Mouse (Mus musculus): ENCODE results near the gene Mtmr4. TPM values are rescaled to one million over a fixed set of nuclear protein-coding genes. Genes with fewer than 3 reads are reported as not detected.

The Mtmr4 gene
- polyA plus RNA-seq, 1 experiment from 2014 or later: 44.3 TPM

GRCm38 (mm10) chr11:87579713-87580112 is 12.2 kb upstream of the Mtmr4 start:
- Histone ChIP-seq H3K9ac (ENCODE audit: low read depth, low read length) (peak overlapping the region; percentile 28; the same call in 1 of the 2 replicates), H3K36me3 (ENCODE audit: control insufficient read depth, insufficient read depth, low read length) (no peaks in the 10 kb centered on the region), H3K4me3 (ENCODE audit: low read length) (no peak overlapping the region), H3K4me2 (replicated peaks; ENCODE audit: low read depth, low read length) (peak overlapping the region; percentile 92), H3K27me3 (ENCODE audit: control insufficient read depth, insufficient read depth, low read length) (no peaks in the 10 kb centered on the region), H3K27ac (ENCODE audit: low read depth, low read length) (no peak overlapping the region), H3K9me3 (ENCODE audit: control insufficient read depth, low read length) (no peaks in the 10 kb centered on the region), H3K4me1 (ENCODE audit: control insufficient read depth, insufficient read depth, low read length) (peaks cover 26% of the 10 kb centered on the region; the same call in 1 of the 2 replicates)
- 65% methylated on average over 1 of the region's 1 CpGs for WGBS
- ATAC-seq (ENCODE audit: low FRiP score, low TSS enrichment): no peak

GRCm38 (mm10) chr11:87580543-87581085 is 11.3 kb upstream of the Mtmr4 start:
- 58% methylated on average over 10 of the region's 10 CpGs for WGBS

GRCm38 (mm10) chr11:87581161-87581865 is 10.6 kb upstream of the Mtmr4 start:
- Histone ChIP-seq H3K9ac (ENCODE audit: low read depth, low read length) (no peak overlapping the region), H3K9me3 (ENCODE audit: control insufficient read depth, low read length) (no peaks in the 10 kb centered on the region), H3K27ac (ENCODE audit: low read depth, low read length) (no peak overlapping the region), H3K27me3 (ENCODE audit: control insufficient read depth, insufficient read depth, low read length) (no peaks in the 10 kb centered on the region), H3K4me2 (replicated peaks; ENCODE audit: low read depth, low read length) (no peak overlapping the region), H3K4me1 (ENCODE audit: control insufficient read depth, insufficient read depth, low read length) (peaks cover 31% of the 10 kb centered on the region; the same call in 1 of the 2 replicates), H3K4me3 (ENCODE audit: low read length) (no peak overlapping the region), H3K36me3 (ENCODE audit: control insufficient read depth, insufficient read depth, low read length) (no peaks in the 10 kb centered on the region)
- WGBS: 85% methylated on average over 12 of the region's 12 CpGs
- ATAC-seq (ENCODE audit: low FRiP score, low TSS enrichment): no peak

More at GRCm38 (mm10) chr11:87580543-87581085, 11.3 kb upstream of the Mtmr4 start:
- no peak overlapping the region for H3K9ac ChIP-seq (ENCODE audit: low read depth, low read length)
- no peaks in the 10 kb centered on the region for H3K27me3 ChIP-seq (ENCODE audit: control insufficient read depth, insufficient read depth, low read length)
- H3K4me2 ChIP-seq (replicated peaks; ENCODE audit: low read depth, low read length): no peak overlapping the region
- ATAC-seq (ENCODE audit: low FRiP score, low TSS enrichment): no peak
- H3K36me3 ChIP-seq (ENCODE audit: control insufficient read depth, insufficient read depth, low read length): no peaks in the 10 kb centered on the region
- no peak overlapping the region for H3K27ac ChIP-seq (ENCODE audit: low read depth, low read length)
- no peak overlapping the region for H3K4me3 ChIP-seq (ENCODE audit: low read length)
- H3K9me3 ChIP-seq (ENCODE audit: control insufficient read depth, low read length): no peaks in the 10 kb centered on the region
- peaks cover 31% of the 10 kb centered on the region; the same call in 1 of the 2 replicates for H3K4me1 ChIP-seq (ENCODE audit: control insufficient read depth, insufficient read depth, low read length)

GRCm38 (mm10) chr11:87581933-87582710 is 9.8 kb upstream of the Mtmr4 start:
- ATAC-seq (ENCODE audit: low FRiP score, low TSS enrichment): no peak
- no peaks in the 10 kb centered on the region for H3K27me3 ChIP-seq (ENCODE audit: control insufficient read depth, insufficient read depth, low read length)
- H3K9ac ChIP-seq (ENCODE audit: low read depth, low read length): no peak overlapping the region
- H3K36me3 ChIP-seq (ENCODE audit: control insufficient read depth, insufficient read depth, low read length): no peaks in the 10 kb centered on the region
- no peak overlapping the region for H3K4me3 ChIP-seq (ENCODE audit: low read length)
- peaks cover 29% of the 10 kb centered on the region; the same call in 1 of the 2 replicates for H3K4me1 ChIP-seq (ENCODE audit: control insufficient read depth, insufficient read depth, low read length)
- H3K4me2 ChIP-seq (replicated peaks; ENCODE audit: low read depth, low read length): no peak overlapping the region
- 81% methylated on average over 8 of the region's 8 CpGs for WGBS
- H3K9me3 ChIP-seq (ENCODE audit: control insufficient read depth, low read length): no peaks in the 10 kb centered on the region
- H3K27ac ChIP-seq (ENCODE audit: low read depth, low read length): no peak overlapping the region

GRCm38 (mm10) chr11:87583291-87584034 is 8.5 kb upstream of the Mtmr4 start:
- H3K4me1 ChIP-seq (ENCODE audit: control insufficient read depth, insufficient read depth, low read length): 0 out of 2 replicates have a peak, but pooled peaks cover 19% of the 10 kb centered on the region
- no peaks in the 10 kb centered on the region for H3K9me3 ChIP-seq (ENCODE audit: control insufficient read depth, low read length)
- H3K36me3 ChIP-seq (ENCODE audit: control insufficient read depth, insufficient read depth, low read length): no peaks in the 10 kb centered on the region
- no peaks in the 10 kb centered on the region for H3K27me3 ChIP-seq (ENCODE audit: control insufficient read depth, insufficient read depth, low read length)
- WGBS: 75% methylated on average over 6 of the region's 6 CpGs
- no peak overlapping the region for H3K4me2 ChIP-seq (replicated peaks; ENCODE audit: low read depth, low read length)
- H3K4me3 ChIP-seq (ENCODE audit: low read length): no peak overlapping the region
- H3K9ac ChIP-seq (ENCODE audit: low read depth, low read length): no peak overlapping the region
- ATAC-seq (ENCODE audit: low FRiP score, low TSS enrichment): no peak
- H3K27ac ChIP-seq (ENCODE audit: low read depth, low read length): no peak overlapping the region

GRCm38 (mm10) chr11:87584711-87585505 is 7.1 kb upstream of the Mtmr4 start:
- no peaks in the 10 kb centered on the region for H3K36me3 ChIP-seq (ENCODE audit: control insufficient read depth, insufficient read depth, low read length)
- H3K9ac ChIP-seq (ENCODE audit: low read depth, low read length): no peak overlapping the region
- no peak overlapping the region for H3K4me3 ChIP-seq (ENCODE audit: low read length)
- H3K27me3 ChIP-seq (ENCODE audit: control insufficient read depth, insufficient read depth, low read length): no peaks in the 10 kb centered on the region
- H3K27ac ChIP-seq (ENCODE audit: low read depth, low read length): no peak overlapping the region
- H3K4me2 ChIP-seq (replicated peaks; ENCODE audit: low read depth, low read length): no peak overlapping the region
- 68% methylated on average over 10 of the region's 10 CpGs for WGBS
- no peak for ATAC-seq (ENCODE audit: low FRiP score, low TSS enrichment)
- H3K4me1 ChIP-seq (ENCODE audit: control insufficient read depth, insufficient read depth, low read length): peaks cover 15% of the 10 kb centered on the region
- H3K9me3 ChIP-seq (ENCODE audit: control insufficient read depth, low read length): no peaks in the 10 kb centered on the region

GRCm38 (mm10) chr11:87587211-87587874 is 4.6 kb upstream of the Mtmr4 start:
- no peaks in the 10 kb centered on the region for H3K36me3 ChIP-seq (ENCODE audit: control insufficient read depth, insufficient read depth, low read length)
- no peak overlapping the region for H3K4me2 ChIP-seq (replicated peaks; ENCODE audit: low read depth, low read length)
- no peak overlapping the region for H3K4me3 ChIP-seq (ENCODE audit: low read length)
- H3K27me3 ChIP-seq (ENCODE audit: control insufficient read depth, insufficient read depth, low read length): no peaks in the 10 kb centered on the region
- no peaks in the 10 kb centered on the region for H3K9me3 ChIP-seq (ENCODE audit: control insufficient read depth, low read length)
- ATAC-seq (ENCODE audit: low FRiP score, low TSS enrichment): no peak
- WGBS: 87% methylated on average over 5 of the region's 5 CpGs
- H3K4me1 ChIP-seq (ENCODE audit: control insufficient read depth, insufficient read depth, low read length): peaks cover 24% of the 10 kb centered on the region
- no peak overlapping the region for H3K27ac ChIP-seq (ENCODE audit: low read depth, low read length)
- no peak overlapping the region for H3K9ac ChIP-seq (ENCODE audit: low read depth, low read length)

GRCm38 (mm10) chr11:87589605-87590004 is 2.4 kb upstream of the Mtmr4 start:
- Histone ChIP-seq H3K36me3 (ENCODE audit: control insufficient read depth, insufficient read depth, low read length) (peaks cover 4% of the 10 kb centered on the region; the same call in 1 of the 2 replicates), H3K9ac (ENCODE audit: low read depth, low read length) (no peak overlapping the region), H3K27me3 (ENCODE audit: control insufficient read depth, insufficient read depth, low read length) (no peaks in the 10 kb centered on the region), H3K9me3 (ENCODE audit: control insufficient read depth, low read length) (no peaks in the 10 kb centered on the region), H3K4me3 (ENCODE audit: low read length) (no peak overlapping the region), H3K4me2 (replicated peaks; ENCODE audit: low read depth, low read length) (no peak overlapping the region), H3K27ac (ENCODE audit: low read depth, low read length) (no peak overlapping the region), H3K4me1 (ENCODE audit: control insufficient read depth, insufficient read depth, low read length) (peaks cover 37% of the 10 kb centered on the region)
- 91% methylated on average over 8 of the region's 8 CpGs for WGBS
- ATAC-seq (ENCODE audit: low FRiP score, low TSS enrichment): no peak
